Mouse (Mus musculus) heart, postnatal 4 days (tissue): Measurements from ENCODE around the gene Ddx58. TPM values are rescaled to one million over a fixed set of nuclear protein-coding genes. Genes with fewer than 3 reads are reported as not detected.
A peak's percentile ranks its signal among the peaks of the same experiment; 100 is the strongest.

Experiments
- DNase-seq: peaks from one replicate; pipeline ENCODE4 v3.0.0; 2021
- total RNA-seq, 2 experiments: library from RNA; stranded (reverse); gene quantifications; 2 replicates each; pipeline ENCODE4 v1.2.3; 2021

Ddx58 gene
- total RNA-seq = 1 to 10 TPM; 6.9 to 7.4 TPM

GRCm38 (mm10) chr4:40239409-40240271 is at the start of gene Ddx58:
Gene Ddx58 (minus strand): TSS chr4:40239828.
- DNase-seq = peak; percentile 23

GRCm38 (mm10) chr4:40289046-40289445 is 49.4 kb upstream of the Ddx58 start:
- no peak for DNase-seq

- DNase-seq = no peak
Observed at GRCm38 (mm10) chr4:40287415-40287814, 47.8 kb upstream of the Ddx58 start.

- DNase-seq = peak; percentile 75
Observed at GRCm38 (mm10) chr4:40285582-40285981, 46.0 kb upstream of the Ddx58 start.

- DNase-seq = peak; percentile 98
Observed at GRCm38 (mm10) chr4:40279276-40279900, 39.8 kb upstream of the Ddx58 start, which contains the start of gene Ndufb6. Gene Ndufb6 (minus strand): TSS chr4:40279421.

GRCm38 (mm10) chr4:40278880-40279275 is 39.2 kb upstream of the Ddx58 start:
- DNase-seq = no peak

- peak; percentile 96 for DNase-seq
Observed at GRCm38 (mm10) chr4:40269430-40270032, 29.9 kb upstream of the Ddx58 start, which contains the start of the genes Smim27 and Topors. Gene Smim27 (plus strand): TSS chr4:40269579. Gene Topors (minus strand): TSS chr4:40269850.

GRCm38 (mm10) chr4:40268835-40269234 is 29.2 kb upstream of the Ddx58 start:
- no peak for DNase-seq

GRCm38 (mm10) chr4:40268204-40268813 is 28.7 kb upstream of the Ddx58 start:
- DNase-seq = peak; percentile 95

- DNase-seq = no peak
Observed at GRCm38 (mm10) chr4:40267681-40268080, 28.1 kb upstream of the Ddx58 start.

- DNase-seq = no peak
Observed at GRCm38 (mm10) chr4:40264321-40264720, 24.7 kb upstream of the Ddx58 start.

- DNase-seq = no peak
Observed at GRCm38 (mm10) chr4:40254385-40255103, 14.9 kb upstream of the Ddx58 start.

- no peak for DNase-seq
Observed at GRCm38 (mm10) chr4:40253766-40254165, 14.1 kb upstream of the Ddx58 start.

- no peak for DNase-seq
Observed at GRCm38 (mm10) chr4:40250984-40251383, 11.4 kb upstream of the Ddx58 start.

- no peak for DNase-seq
Observed at GRCm38 (mm10) chr4:40244035-40244434, 4.4 kb upstream of the Ddx58 start.

- DNase-seq = no peak
Observed at GRCm38 (mm10) chr4:40243006-40243405, 3.4 kb upstream of the Ddx58 start.

GRCm38 (mm10) chr4:40241928-40242327 is 2.3 kb upstream of the Ddx58 start:
- DNase-seq = no peak

- no peak for DNase-seq
Observed at GRCm38 (mm10) chr4:40240272-40240744, 680 bp upstream of the Ddx58 start.

GRCm38 (mm10) chr4:40238483-40239408 is 882 bp downstream of the Ddx58 start:
- DNase-seq = peak; percentile 65

GRCm38 (mm10) chr4:40236829-40237228 is 2.8 kb downstream of the Ddx58 start:
- no peak for DNase-seq

GRCm38 (mm10) chr4:40234256-40234655 is 5.4 kb downstream of the Ddx58 start:
- no peak for DNase-seq
